Mouse (Mus musculus) liver, embryonic 14.5 days (tissue): ENCODE measurements around the gene Arhgef17. TPM values are rescaled to one million over a fixed set of nuclear protein-coding genes. Genes with fewer than 3 reads are reported as not detected.
A peak's percentile ranks its signal among the peaks of the same experiment; 100 is the strongest.

Experiments used
- ATAC-seq: fragments of 200-750 bp; cut with Nextera tagmentation; 2 replicates; pipeline ENCODE4 v1.8.0; 2017; ENCODE audit warnings: moderate number of reproducible peaks, mild to moderate bottlenecking, moderate library complexity; ENCODE audit not compliant: insufficient read depth
- DNase-seq, 3 experiments: peaks; one replicate each; pipeline ENCODE4 v3.0.0-alpha.2; 2012 to 2013; ENCODE audit warnings: low read depth in 3 of 3, low spot score in 3 of 3
- H3K27ac ChIP-seq: fragments of 300-500 bp; sonication (generic); 2 replicates; pipeline ENCODE4 v1.5.1; 2014; ENCODE audit warnings: moderate library complexity, mild to moderate bottlenecking, control low read depth, inconsistent platforms
- H3K27me3 ChIP-seq: fragments of 300-500 bp; sonication (generic); 2 replicates; pipeline ENCODE4 v1.6.1; 2014; ENCODE audit warnings: mild to moderate bottlenecking, low read length, moderate library complexity; ENCODE audit not compliant: control insufficient read depth, insufficient read depth
- H3K36me3 ChIP-seq: fragments of 300-500 bp; sonication (generic); replicated peaks from 2 replicates; pipeline ENCODE4 v1.6.1; 2014; ENCODE audit warnings: low read depth; ENCODE audit not compliant: control insufficient read depth, insufficient read depth
- H3K4me1 ChIP-seq, 2 experiments: fragments of 200-500 bp in 1 of 2; fragments of 300-500 bp in 1 of 2; sonication (generic) in 1 of 2; replicated peaks; 2 replicates each; pipeline ENCODE4 v1.6.1; 2012 to 2014; ENCODE audit warnings: antibody characterized with exemption in 1 of 2, inconsistent platforms in 1 of 2, low read length in 1 of 2; ENCODE audit not compliant: control insufficient read depth in 2 of 2, insufficient read depth in 2 of 2
- H3K4me2 ChIP-seq: fragments of 300-500 bp; sonication (generic); 2 replicates; pipeline ENCODE4 v1.6.1; 2014; ENCODE audit warnings: low read depth, mild to moderate bottlenecking, control low read depth, moderate library complexity
- H3K4me3 ChIP-seq, 2 experiments: fragments of 200-500 bp in 1 of 2; fragments of 300-500 bp in 1 of 2; sonication (generic) in 1 of 2; 2 replicates each; pipeline ENCODE4 v1.5.1; 2012 to 2014; ENCODE audit warnings: low read depth in 2 of 2, low read length in 2 of 2, mild to moderate bottlenecking in 2 of 2, control low read depth in 1 of 2, inconsistent platforms in 1 of 2, moderate library complexity in 1 of 2; ENCODE audit not compliant: insufficient read depth in 1 of 2
- H3K9ac ChIP-seq: fragments of 300-500 bp; sonication (generic); replicated peaks from 2 replicates; pipeline ENCODE4 v1.6.1; 2014; ENCODE audit warnings: mild to moderate bottlenecking, control low read depth, moderate library complexity
- H3K9me3 ChIP-seq: fragments of 300-500 bp; sonication (generic); 2 replicates; pipeline ENCODE4 v1.6.1; 2016; ENCODE audit warnings: low read length, mixed read lengths; ENCODE audit not compliant: control insufficient read depth
- CTCF ChIP-seq: IDR thresholded peaks from 2 replicates; pipeline ENCODE4 v1.5.1; 2016; ENCODE audit warnings: antibody characterized with exemption, low read depth, control low read depth
- EP300 ChIP-seq: IDR thresholded peaks from 2 replicates; pipeline ENCODE4 v1.6.1; 2016; ENCODE audit warnings: antibody characterized with exemption, low read depth
- WGBS: fragments of 180-500 bp; shearing (Covaris S2); extraction: QIAGEN DNeasy Blood & Tissue Kit; methylation state at CpG from one replicate; pipeline ENCODE4 v1.1.7; 2014; ENCODE audit not compliant: insufficient replicate concordance; 5-methylcytosine and 5-hydroxymethylcytosine counted together
- polyA plus RNA-seq, 2 experiments: library from polyadenylated mRNA; depleted of rRNA in 1 of 2; stranded (reverse) in 1 of 2; unstranded in 1 of 2; fragments of >200 nt; fragmentation: Nextera tagmentation in 1 of 2; extraction: Ambion mirVana in 1 of 2; gene quantifications; 2 replicates each; pipeline versions ENCODE4 v1.2.1 to v1.2.3; 2012 to 2014

The Arhgef17 gene
- polyA plus RNA-seq, 2 experiments: 0.70 to 1.7 TPM

DNA sequence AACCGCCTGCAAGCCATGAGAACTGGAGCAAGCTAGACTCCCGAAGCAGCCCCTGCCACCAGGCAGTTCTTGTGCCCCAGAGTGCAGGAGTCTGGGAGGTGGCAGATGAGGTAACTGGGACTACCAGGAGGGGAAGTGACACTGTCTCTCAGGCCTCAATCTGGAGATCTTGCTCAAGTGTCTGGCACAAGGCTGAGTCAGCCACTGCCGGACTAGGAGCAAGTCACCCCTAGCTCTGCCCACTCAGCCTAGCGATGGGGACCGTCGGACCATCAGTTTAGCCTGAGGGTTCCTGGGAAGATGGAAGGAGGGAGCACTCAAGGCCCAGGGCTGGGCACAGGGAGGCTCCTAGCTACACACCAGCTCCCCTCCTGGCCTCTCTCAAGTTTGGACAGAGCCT is 32.3 kb upstream of the Arhgef17 start:
- Histone ChIP-seq H3K4me1 (peaks cover 0 to 2% of the 10 kb centered on the region in 2 experiments; a peak in 1 of 4 replicates), H3K9me3 (no peaks in the 10 kb centered on the region), H3K27me3 (no peaks in the 10 kb centered on the region), H3K27ac (no peak overlapping the region), H3K4me2 (no peak overlapping the region), H3K9ac (no peak overlapping the region), H3K36me3 (no peaks in the 10 kb centered on the region), H3K4me3 (no peak overlapping the region)
- 52% methylated on average over 6 of the region's 6 CpGs for WGBS
- ATAC-seq (no peak), DNase-seq (no peak)
- no peak for TF ChIP-seq CTCF
- no peak for TF ChIP-seq EP300

DNA sequence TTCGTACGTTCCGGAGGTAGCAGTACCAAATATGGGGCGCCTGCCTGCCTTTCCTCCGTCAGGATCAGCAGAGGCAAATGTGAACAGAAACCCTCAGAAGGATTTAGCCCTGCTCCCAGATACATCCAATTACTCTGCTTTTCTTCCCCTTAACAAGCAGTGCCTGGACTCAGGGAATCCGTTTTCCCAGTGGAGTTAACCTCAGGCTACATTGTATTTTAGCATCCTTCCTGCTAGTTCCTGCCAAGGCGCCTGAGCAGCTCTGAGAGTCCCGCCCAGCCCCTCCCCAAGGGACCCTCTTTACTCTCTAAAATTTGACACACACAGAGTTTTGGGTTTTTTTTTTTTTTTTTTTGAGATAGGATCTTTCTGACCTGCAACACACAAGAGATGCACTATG is 31.5 kb upstream of the Arhgef17 start:
- Histone ChIP-seq H3K27ac (no peak overlapping the region), H3K4me2 (no peak overlapping the region), H3K27me3 (no peaks in the 10 kb centered on the region), H3K9ac (no peak overlapping the region), H3K4me1 (peaks cover 0 to 2% of the 10 kb centered on the region in 2 experiments; a peak in 1 of 4 replicates), H3K4me3 (0 out of 4 replicates have a peak overlapping the region, but pooled peaks of 1 of the 2 experiments have one; percentile 19), H3K9me3 (no peaks in the 10 kb centered on the region), H3K36me3 (no peaks in the 10 kb centered on the region)
- DNase-seq (no peak), ATAC-seq (no peak)
- TF ChIP-seq EP300 (no peak), CTCF (no peak)
- 58% methylated on average over 8 of the region's 8 CpGs for WGBS

DNA sequence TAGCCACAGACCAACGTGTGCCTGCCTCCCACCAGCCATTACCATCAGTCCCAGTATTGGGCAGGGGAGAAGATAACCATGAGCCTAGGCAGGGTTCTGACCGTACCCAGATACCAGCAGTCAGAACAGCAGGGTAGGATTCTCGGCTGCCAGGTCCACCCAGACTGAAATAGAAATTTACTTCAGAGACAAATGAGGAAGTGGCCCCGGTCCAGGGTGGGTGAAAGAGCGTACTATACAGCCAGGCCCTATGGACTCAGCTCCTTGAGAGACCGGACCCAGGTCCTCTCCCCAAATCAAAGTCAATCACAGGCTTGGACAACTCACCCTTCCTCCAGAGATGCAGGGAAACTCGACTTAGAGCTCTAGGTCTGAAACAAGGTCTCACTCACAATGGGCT is 29.2 kb upstream of the Arhgef17 start:
- H3K9ac ChIP-seq: no peak overlapping the region
- H3K27ac ChIP-seq: no peak overlapping the region
- no peaks in the 10 kb centered on the region for H3K9me3 ChIP-seq
- TF ChIP-seq CTCF (no peak), EP300 (no peak)
- ATAC-seq: no peak
- H3K4me2 ChIP-seq: no peak overlapping the region
- no peaks in the 10 kb centered on the region for H3K36me3 ChIP-seq
- H3K4me3 ChIP-seq: no peak overlapping the region
- DNase-seq: no peak
- no peaks in the 10 kb centered on the region for H3K27me3 ChIP-seq
- 0 out of 4 replicates have a peak, but pooled peaks cover 0 to 5% of the 10 kb centered on the region in 2 experiments for H3K4me1 ChIP-seq
- 16% methylated on average over 7 of the region's 7 CpGs for WGBS

DNA sequence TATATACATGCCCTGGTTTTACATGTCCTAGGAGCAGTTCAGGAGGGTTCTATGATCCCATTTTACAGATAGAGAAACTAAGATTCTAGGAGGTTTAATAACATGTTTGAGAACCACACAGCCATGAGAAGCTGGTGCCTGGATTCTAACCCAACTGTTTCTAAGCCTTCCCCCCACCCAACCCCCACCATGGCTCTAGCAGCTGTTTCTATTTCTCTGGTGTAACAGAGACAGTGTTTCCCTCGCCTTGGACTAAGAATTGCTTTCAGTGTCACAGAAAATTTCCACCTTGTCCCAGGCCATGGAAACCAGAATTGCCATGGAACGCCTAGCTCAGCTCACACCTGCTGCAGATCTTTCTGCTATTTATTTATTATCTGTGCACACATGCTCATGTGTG is 28.6 kb upstream of the Arhgef17 start:
- no peak for ATAC-seq
- WGBS: 40% methylated on average over 2 of the region's 2 CpGs
- no peaks in the 10 kb centered on the region for H3K27me3 ChIP-seq

DNA sequence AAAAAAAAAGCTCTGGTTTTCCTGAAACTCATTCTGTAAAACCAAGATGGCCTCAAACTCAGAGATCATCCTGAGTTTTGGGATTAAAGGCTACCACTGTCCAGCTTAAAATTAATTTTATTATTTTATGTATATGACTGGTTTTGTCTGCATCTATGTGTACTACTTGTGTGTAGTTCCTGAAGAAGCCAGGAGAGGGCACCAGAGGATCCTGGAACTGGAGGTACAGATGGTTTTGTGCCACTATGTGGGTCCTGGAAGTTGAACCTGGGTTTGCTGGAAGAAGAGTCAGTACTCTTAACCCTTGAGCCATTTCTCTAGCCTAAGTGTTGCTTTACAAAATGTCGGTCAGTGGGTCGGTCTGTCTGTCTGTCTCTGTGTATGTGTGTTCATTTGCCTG is 26.5 kb upstream of the Arhgef17 start:
- Histone ChIP-seq H3K4me1 (peaks cover 0 to 6% of the 10 kb centered on the region in 2 experiments; a peak in 2 of 4 replicates), H3K4me2 (no peak overlapping the region), H3K4me3 (no peak overlapping the region), H3K27me3 (no peaks in the 10 kb centered on the region), H3K36me3 (no peaks in the 10 kb centered on the region), H3K9me3 (no peaks in the 10 kb centered on the region), H3K27ac (no peak overlapping the region), H3K9ac (no peak overlapping the region)
- ATAC-seq (no peak), DNase-seq (peak in 1 of 3 experiments; percentile 23)
- TF ChIP-seq EP300 (no peak), CTCF (peak; percentile 52)
- WGBS: 85% methylated on average over 2 of the region's 2 CpGs

More for the DNA sequence above, 28.6 kb upstream of the Arhgef17 start:
- Histone ChIP-seq H3K36me3 (no peaks in the 10 kb centered on the region), H3K4me1 (0 out of 4 replicates have a peak, but pooled peaks cover 0 to 5% of the 10 kb centered on the region in 2 experiments), H3K4me3 (no peak overlapping the region), H3K9ac (no peak overlapping the region), H3K4me2 (no peak overlapping the region), H3K9me3 (no peaks in the 10 kb centered on the region), H3K27ac (no peak overlapping the region)
- TF ChIP-seq CTCF: no peak
- TF ChIP-seq EP300: no peak
- no peak for DNase-seq
